Mouse (Mus musculus) B cell, adult 62 days (primary cell): ENCODE results near the gene Pex3. TPM values are rescaled to one million over a fixed set of nuclear protein-coding genes. Genes with fewer than 3 reads are reported as not detected.

Experiments used
- total RNA-seq: library from RNA; stranded (reverse); gene quantifications from 4 replicates; pipeline ENCODE4 v1.2.4, GENCODE M21; 2023

Gene Pex3
- total RNA-seq = 17.1 to 28.7 TPM (median 21.5 TPM) in 4 replicates

GRCm38 (mm10) chr10:13552646-13553497 is at the start of gene Pex3, which contains the start of gene Adat2:
TSS of gene Pex3 (minus strand) at chr10:13553142.
TSS of gene Adat2 (plus strand) at chr10:13552894.

DNA sequence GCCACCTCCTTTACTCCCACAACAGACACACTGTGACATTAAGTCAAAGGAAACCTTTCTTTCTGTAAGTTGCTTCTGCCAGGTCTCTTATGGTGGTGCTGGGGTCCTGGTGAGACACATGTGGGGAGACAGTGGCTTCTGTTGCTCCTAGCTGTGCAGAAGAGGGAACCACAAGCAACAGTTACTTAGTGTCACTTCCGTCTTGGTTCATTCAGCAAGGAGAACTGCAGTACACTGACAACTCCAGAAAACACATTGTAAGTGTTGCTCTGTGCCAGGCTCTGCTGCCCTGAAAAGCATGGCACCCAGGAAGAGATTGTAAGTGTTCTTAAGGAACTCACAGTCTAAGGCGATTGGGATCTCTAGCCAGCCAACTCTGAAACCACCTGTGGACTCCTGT is 53.6 kb downstream of the Pex3 start, which contains the start of gene Fuca2:
Gene Fuca2, plus strand, starts transcription at position 210 of the 400 bp plus-strand sequence.

Other genes starting within 250 kb of the Pex3 start
- 0.56 to 0.94 TPM (median 0.69 TPM) in 4 replicates for gene Phactr2, start 78.7 kb downstream of the Pex3 start, total RNA-seq
- 29.4 to 33.1 TPM (median 32.3 TPM) in 4 replicates for gene Fuca2, start 53.6 kb downstream of the Pex3 start, total RNA-seq
- gene Adat2, start 248 bp downstream of the Pex3 start, total RNA-seq = 5.8 to 8.7 TPM (median 5.9 TPM) in 4 replicates